Mouse (Mus musculus): ENCODE measurements around the gene Shank3. TPM values are rescaled to one million over a fixed set of nuclear protein-coding genes. Genes with fewer than 3 reads are reported as not detected.

Gene Shank3
- 8.1 TPM for polyA plus RNA-seq (2015; fragmentation: Illumina TruSeq; extraction: RNeasy Lipid Tissue Mini Kit (QIAGEN cat#74804); ENCODE audit: insufficient read depth, low replicate concordance)

GRCm38 (mm10) chr15:89498961-89499688, at the start of gene Shank3:
Gene Shank3, plus strand, starts transcription at chr15:89499623.

GRCm38 (mm10) chr15:89453865-89454478, 45.5 kb upstream of the Shank3 start, which contains the start of gene Mapk8ip2:
Gene Mapk8ip2, plus strand, starts transcription at chr15:89453913.

GRCm38 (mm10) chr15:89477091-89477491, 22.3 kb upstream of the Shank3 start, which contains the start of gene Arsa:
Gene Arsa, minus strand, starts transcription at chr15:89477425.

GRCm38 (mm10) chr15:89568114-89568513, 68.7 kb downstream of the Shank3 start, which contains the start of gene Acr:
Gene Acr, plus strand, starts transcription at chr15:89568326.

GRCm38 (mm10) chr15:89591723-89592455, 92.5 kb downstream of the Shank3 start, which contains the start of gene Rabl2:
Gene Rabl2, minus strand, starts transcription at chr15:89591923.

Other genes with a start within 250 kb of the Shank3 start
- 77.3 TPM for gene Sbf1, start 184.3 kb upstream of the Shank3 start, polyA plus RNA-seq (2015; fragmentation: Illumina TruSeq; extraction: RNeasy Lipid Tissue Mini Kit (QIAGEN cat#74804); ENCODE audit: insufficient read depth, low replicate concordance)
- gene Adm2, start 176.9 kb upstream of the Shank3 start, polyA plus RNA-seq (2015; fragmentation: Illumina TruSeq; extraction: RNeasy Lipid Tissue Mini Kit (QIAGEN cat#74804); ENCODE audit: insufficient read depth, low replicate concordance): 0.61 TPM
- not detected for gene Miox, start 165.2 kb upstream of the Shank3 start, polyA plus RNA-seq (2015; fragmentation: Illumina TruSeq; extraction: RNeasy Lipid Tissue Mini Kit (QIAGEN cat#74804); ENCODE audit: insufficient read depth, low replicate concordance)
- 12.4 TPM for gene Lmf2, start 144.0 kb upstream of the Shank3 start, polyA plus RNA-seq (2015; fragmentation: Illumina TruSeq; extraction: RNeasy Lipid Tissue Mini Kit (QIAGEN cat#74804); ENCODE audit: insufficient read depth, low replicate concordance)
- 70.9 TPM for gene Ncaph2, start 143.9 kb upstream of the Shank3 start, polyA plus RNA-seq (2015; fragmentation: Illumina TruSeq; extraction: RNeasy Lipid Tissue Mini Kit (QIAGEN cat#74804); ENCODE audit: insufficient read depth, low replicate concordance)
- gene Sco2, start 125.8 kb upstream of the Shank3 start, polyA plus RNA-seq (2015; fragmentation: Illumina TruSeq; extraction: RNeasy Lipid Tissue Mini Kit (QIAGEN cat#74804); ENCODE audit: insufficient read depth, low replicate concordance): 4.4 TPM
- not detected for gene Tymp, start 122.6 kb upstream of the Shank3 start, polyA plus RNA-seq (2015; fragmentation: Illumina TruSeq; extraction: RNeasy Lipid Tissue Mini Kit (QIAGEN cat#74804); ENCODE audit: insufficient read depth, low replicate concordance)
- gene Odf3b, start 120.3 kb upstream of the Shank3 start, polyA plus RNA-seq (2015; fragmentation: Illumina TruSeq; extraction: RNeasy Lipid Tissue Mini Kit (QIAGEN cat#74804); ENCODE audit: insufficient read depth, low replicate concordance): not detected
- gene Klhdc7b, start 114.7 kb upstream of the Shank3 start, polyA plus RNA-seq (2015; fragmentation: Illumina TruSeq; extraction: RNeasy Lipid Tissue Mini Kit (QIAGEN cat#74804); ENCODE audit: insufficient read depth, low replicate concordance): not detected
- gene Syce3, start 89.1 kb upstream of the Shank3 start, polyA plus RNA-seq (2015; fragmentation: Illumina TruSeq; extraction: RNeasy Lipid Tissue Mini Kit (QIAGEN cat#74804); ENCODE audit: insufficient read depth, low replicate concordance): not detected
- gene Cpt1b, start 73.8 kb upstream of the Shank3 start, polyA plus RNA-seq (2015; fragmentation: Illumina TruSeq; extraction: RNeasy Lipid Tissue Mini Kit (QIAGEN cat#74804); ENCODE audit: insufficient read depth, low replicate concordance): 2.7 TPM
- 4.1 TPM for gene C730034F03Rik, start 70.0 kb upstream of the Shank3 start, polyA plus RNA-seq (2015; fragmentation: Illumina TruSeq; extraction: RNeasy Lipid Tissue Mini Kit (QIAGEN cat#74804); ENCODE audit: insufficient read depth, low replicate concordance)
- not detected for gene Gm44502, start 69.9 kb upstream of the Shank3 start, polyA plus RNA-seq (2015; fragmentation: Illumina TruSeq; extraction: RNeasy Lipid Tissue Mini Kit (QIAGEN cat#74804); ENCODE audit: insufficient read depth, low replicate concordance)
- 127 TPM for gene Chkb, start 69.7 kb upstream of the Shank3 start, polyA plus RNA-seq (2015; fragmentation: Illumina TruSeq; extraction: RNeasy Lipid Tissue Mini Kit (QIAGEN cat#74804); ENCODE audit: insufficient read depth, low replicate concordance)
- not detected for gene Mapk8ip2, start 45.7 kb upstream of the Shank3 start, polyA plus RNA-seq (2015; fragmentation: Illumina TruSeq; extraction: RNeasy Lipid Tissue Mini Kit (QIAGEN cat#74804); ENCODE audit: insufficient read depth, low replicate concordance)
- gene Arsa, start 22.2 kb upstream of the Shank3 start, polyA plus RNA-seq (2015; fragmentation: Illumina TruSeq; extraction: RNeasy Lipid Tissue Mini Kit (QIAGEN cat#74804); ENCODE audit: insufficient read depth, low replicate concordance): 12.4 TPM
- gene Acr, start 68.7 kb downstream of the Shank3 start, polyA plus RNA-seq (2015; fragmentation: Illumina TruSeq; extraction: RNeasy Lipid Tissue Mini Kit (QIAGEN cat#74804); ENCODE audit: insufficient read depth, low replicate concordance): 0.35 TPM
- 6.2 TPM for gene Rabl2, start 92.3 kb downstream of the Shank3 start, polyA plus RNA-seq (2015; fragmentation: Illumina TruSeq; extraction: RNeasy Lipid Tissue Mini Kit (QIAGEN cat#74804); ENCODE audit: insufficient read depth, low replicate concordance)